Mouse (Mus musculus) A20 (cell line): ENCODE results near the gene Npnt.

Experiments
- DNase-seq: peaks from one replicate; pipeline ENCODE4 v3.0.0-alpha.2; 2011; ENCODE audit warnings: low read depth, low spot score

The Npnt gene

GRCm38 (mm10) chr3:132949791-132950528 lies at the start of gene Npnt:
Gene Npnt, minus strand, starts transcription at chr3:132950291.
- DNase-seq = no peak

GRCm38 (mm10) chr3:132996299-132996698 lies 46.2 kb upstream of the Npnt start:
- DNase-seq = no peak

DNA sequence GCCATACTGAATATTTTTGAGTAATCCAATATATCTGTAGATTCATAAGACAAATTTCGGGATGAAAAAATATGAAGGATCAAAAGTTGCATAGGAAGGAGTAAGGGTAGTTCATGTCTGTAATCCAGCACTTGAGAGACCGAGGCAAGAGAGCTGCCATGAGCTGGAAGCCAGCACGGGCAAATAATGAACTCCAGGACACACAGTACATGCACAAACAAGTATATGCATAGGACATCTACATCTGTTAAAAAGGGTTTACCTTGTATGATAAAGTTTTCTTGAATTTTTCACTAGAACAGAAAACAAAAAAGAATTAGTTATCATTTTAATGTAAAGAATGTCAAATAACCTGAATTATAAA lies 45.8 kb upstream of the Npnt start:
- DNase-seq = no peak

DNA sequence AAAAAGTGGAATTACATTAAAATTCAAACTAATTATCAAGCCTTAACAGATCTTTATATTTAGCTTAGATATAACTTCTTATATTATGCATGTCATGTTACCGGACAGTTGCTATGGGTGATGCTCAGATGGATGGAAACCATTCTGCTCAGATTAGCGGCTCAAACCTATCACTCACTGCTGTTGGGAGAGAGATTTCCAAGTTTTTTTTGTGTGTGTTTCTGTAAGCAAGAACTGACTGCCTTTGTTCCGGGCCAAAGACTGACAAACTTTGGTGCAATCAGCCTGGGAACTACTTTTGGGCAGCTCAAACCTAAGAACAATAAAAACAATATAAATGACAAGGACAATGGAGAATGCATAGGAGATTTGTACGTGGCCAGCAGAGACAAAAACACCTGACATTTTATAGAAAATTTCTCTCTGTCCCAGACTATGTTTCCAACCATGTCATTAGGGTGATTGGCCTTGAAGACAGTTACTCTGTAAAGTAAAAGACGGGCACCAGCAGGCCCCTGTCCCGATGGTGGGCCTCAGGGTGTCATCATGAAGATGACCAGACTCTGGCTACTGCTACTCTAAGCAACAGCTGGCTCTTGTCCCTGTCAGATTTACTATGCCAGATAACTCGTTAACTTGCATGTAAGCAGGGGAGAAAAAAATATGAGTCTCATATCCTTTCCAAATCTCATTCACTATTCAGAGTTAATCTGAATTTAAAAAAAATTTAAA lies 45.2 kb upstream of the Npnt start:
- DNase-seq = no peak

DNA sequence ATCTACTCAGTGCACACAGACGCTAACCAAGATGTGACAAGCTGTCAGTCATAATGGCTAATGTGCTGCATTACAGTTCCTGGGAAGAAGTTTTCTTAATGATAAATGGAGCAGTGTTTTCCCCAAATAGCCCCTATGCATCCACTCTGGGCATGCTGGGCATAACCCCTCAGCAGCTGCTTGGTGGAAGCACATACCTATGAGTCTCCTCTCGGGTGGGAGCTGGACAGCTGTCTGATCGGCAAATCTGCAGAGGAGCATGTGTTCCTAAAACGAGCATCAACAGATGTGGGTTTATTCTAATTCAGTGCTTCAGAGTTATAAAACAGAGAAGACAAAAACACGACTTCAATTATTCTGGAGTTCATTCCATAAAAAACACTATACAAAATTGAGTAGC lies 36.1 kb upstream of the Npnt start:
- no peak for DNase-seq

DNA sequence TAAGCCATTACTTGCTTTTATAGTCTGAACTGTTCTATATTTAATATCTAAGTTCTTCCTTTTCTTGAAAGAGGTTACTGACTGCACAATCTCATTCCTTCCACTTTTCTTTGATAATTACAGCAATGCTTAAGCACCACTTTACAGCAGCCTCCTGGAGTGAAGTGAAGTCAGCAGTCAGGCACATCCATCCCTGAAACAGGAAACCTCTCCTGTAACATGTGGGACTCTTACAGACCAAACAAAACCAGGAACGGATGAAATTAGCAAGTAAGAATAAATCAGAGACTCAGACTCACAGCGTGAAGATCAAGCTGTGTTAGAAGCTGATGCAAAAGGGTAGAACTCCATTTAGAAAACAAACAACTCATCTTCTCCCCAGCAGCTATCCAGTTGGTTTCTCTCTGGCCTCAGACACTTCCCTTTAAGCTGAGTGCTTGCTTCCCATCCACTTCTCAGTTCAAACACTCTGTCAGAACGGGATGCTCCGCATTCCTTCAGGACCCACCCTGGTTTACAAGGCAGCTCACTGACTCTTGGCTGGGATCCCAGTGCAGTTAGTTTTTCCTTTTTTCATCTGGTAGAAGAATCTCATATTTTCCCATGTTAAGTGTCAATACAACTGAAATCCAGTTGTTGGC lies 33.9 kb upstream of the Npnt start:
- DNase-seq = no peak

DNA sequence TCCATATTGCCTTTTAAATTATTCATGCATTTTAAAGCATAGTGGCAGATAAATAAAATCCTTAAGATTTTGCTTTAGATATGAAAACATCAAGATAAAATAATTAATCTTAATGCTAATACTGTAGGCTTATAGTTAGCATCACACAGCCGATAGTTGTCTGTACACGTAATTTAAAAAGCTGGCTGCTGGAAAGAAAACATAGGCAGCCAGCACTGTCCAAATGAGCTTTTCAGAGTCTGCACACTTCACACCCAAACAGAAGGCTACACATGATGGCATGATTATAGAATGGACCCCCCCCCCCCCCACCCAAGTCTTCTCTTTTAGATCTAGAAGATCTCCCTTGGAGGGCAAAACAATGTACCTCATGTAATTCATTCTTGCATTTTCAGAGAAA lies 31.9 kb upstream of the Npnt start:
- DNase-seq = no peak

- peak; percentile 46 for DNase-seq
Measured at GRCm38 (mm10) chr3:132979781-132980461, 29.8 kb upstream of the Npnt start.

GRCm38 (mm10) chr3:132966255-132966654 lies 16.2 kb upstream of the Npnt start:
- no peak for DNase-seq

- DNase-seq = no peak
Measured at GRCm38 (mm10) chr3:132964715-132965507, 14.8 kb upstream of the Npnt start.

- no peak for DNase-seq
Measured at GRCm38 (mm10) chr3:132962631-132963361, 12.7 kb upstream of the Npnt start.

DNA sequence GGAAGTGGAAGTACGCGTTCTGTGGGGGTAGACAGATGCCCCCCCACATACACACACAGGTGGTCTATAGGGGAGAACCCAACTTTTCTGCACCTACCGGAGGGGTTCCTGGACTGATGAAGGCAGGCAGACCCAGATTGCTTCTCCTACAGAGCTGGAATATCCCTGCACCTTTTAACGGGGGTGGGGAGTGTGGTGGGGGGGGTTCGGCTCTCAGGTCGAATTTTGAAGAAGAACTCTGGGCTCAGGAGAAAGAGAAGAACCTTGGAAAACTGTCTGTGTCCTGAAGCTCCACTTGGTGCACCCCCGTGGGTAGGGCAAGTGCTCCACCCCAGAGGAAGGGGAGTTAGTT lies 414 bp upstream of the Npnt start:
- DNase-seq = no peak

DNA sequence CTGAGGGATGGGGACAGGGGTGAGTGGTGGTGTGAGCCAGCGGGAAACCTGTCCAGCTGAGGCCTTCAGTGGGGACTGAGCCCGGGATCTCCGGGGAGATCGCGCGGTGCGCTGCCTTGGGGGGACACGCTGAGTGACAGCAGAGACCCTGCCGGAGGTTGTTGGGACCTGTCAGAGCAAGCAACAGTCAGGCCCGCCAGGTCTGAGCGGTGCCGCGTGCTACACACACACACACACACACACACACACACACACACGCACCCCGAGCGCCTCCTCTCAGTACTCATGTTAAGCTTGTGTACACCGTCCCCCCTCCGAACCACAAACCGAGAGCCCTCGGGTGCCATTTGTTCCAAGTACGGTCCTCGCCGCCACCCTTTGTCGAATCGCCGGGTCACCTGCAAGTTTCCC lies 706 bp downstream of the Npnt start:
- DNase-seq = no peak

GRCm38 (mm10) chr3:132948298-132948795 lies 1.7 kb downstream of the Npnt start:
- DNase-seq = no peak

DNA sequence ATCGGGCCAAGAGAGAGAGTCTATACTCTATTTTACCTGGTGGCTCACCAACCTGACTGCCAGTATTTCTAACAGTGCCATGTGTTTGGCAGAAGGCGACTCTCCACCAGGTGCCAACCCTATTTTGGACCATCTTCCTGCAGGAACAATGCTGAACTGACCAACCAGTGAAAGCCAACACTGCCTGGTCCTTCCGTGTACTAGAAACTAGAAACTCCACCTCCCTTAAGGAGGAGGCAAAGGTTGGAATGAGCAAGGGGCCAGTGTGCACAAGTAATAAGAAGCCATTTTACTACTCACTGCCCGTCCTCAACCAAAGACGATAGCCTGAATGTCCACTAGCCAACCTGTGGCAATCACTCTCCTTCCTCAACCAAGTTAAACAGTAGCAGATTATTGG lies 4.0 kb downstream of the Npnt start:
- DNase-seq = no peak

DNA sequence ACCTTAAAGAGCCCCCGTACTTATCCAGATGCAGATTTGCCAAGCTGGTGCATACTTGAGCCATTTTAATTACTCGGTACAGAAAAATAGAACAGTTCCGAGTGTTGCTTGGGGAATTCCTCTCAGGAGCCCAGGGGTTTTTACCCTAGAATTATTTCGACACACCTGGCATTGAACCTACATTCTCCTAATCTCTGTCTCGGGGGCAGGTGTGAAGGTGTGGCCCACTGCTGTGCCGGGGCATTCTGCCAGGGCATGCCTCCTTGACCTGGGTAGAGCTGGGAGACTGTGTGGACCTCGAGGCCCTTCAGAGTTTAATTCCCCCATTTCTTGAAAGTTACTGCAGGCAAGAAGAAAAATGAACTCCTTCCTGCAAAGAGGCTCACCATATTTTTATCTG lies 4.4 kb downstream of the Npnt start:
- DNase-seq = no peak

GRCm38 (mm10) chr3:132944609-132945008 lies 5.5 kb downstream of the Npnt start:
- DNase-seq = no peak

DNA sequence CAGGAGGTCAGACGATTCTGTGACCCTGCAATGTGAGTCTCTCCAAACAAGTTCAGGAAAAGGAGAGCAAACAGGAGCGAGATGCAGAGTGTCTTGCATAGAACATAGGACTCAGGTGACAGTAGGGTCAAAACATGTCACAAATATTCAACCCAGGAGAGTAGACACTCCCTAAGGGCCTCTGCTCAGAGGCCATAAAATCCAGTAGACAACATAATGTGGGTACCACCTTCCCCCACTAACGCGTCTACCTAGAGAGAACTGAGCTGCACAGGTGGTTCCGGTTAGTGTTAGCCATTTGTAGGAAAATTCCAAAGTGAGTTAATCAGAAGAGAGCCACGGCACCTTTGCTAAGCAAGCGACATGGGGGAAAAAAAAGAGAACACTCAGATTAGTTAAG lies 5.9 kb downstream of the Npnt start:
- DNase-seq = no peak

DNA sequence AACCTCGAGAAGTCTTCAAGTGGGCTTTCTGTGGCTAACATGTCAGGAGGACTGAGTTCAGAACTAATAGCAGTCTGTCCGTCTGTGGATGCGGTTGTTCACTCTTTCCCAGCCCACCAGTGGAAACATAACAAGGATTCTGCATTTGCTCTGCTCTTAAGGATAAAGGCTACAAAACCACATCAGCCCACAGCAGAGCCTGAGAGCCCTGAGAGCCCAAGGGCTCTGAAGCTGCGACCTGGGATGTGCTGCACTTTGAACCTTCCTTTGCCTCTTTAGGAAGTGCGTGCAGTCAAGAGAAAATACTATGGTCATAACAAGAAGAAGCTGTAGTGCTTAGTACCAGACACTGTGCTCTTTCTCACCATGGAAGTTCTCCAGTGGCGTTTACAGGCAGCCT lies 7.3 kb downstream of the Npnt start:
- no peak for DNase-seq

- no peak for DNase-seq
Measured at GRCm38 (mm10) chr3:132940181-132940990, 9.7 kb downstream of the Npnt start.
